In genomic region chr8:79382857-79383262, GRCm38 (mm10) we compare ENCODE assay signal across 8 mouse cellular contexts. TPM values are rescaled to one million over a fixed set of nuclear protein-coding genes. Genes with fewer than 3 reads are reported as not detected.
DNase-seq lines count a peak whose midpoint lies in the region; ATAC-seq lines count a peak whose summit lies in the region.

No protein-coding gene starts in this region.

- peak; percentile 33 for DNase-seq in hindbrain, embryonic 10.5 days (ENCODE audit: low spot score)
- DNase-seq in hindbrain, embryonic 14.5 days (ENCODE audit: low spot score), result no peak
- DNase-seq in embryonic facial prominence, embryonic 10.5 days (ENCODE audit: low spot score), result peak; percentile 30
- peak; percentile 31 for DNase-seq in hindbrain, embryonic 11.5 days (ENCODE audit: low spot score)
- no peak for DNase-seq in frontal cortex, postnatal 36 days (ENCODE audit: low spot score in 2 of 2)
- DNase-seq in cerebellum, adult 11-12 months, result no peak
- DNase-seq in thymus, postnatal 25 days, result no peak

- no peak for ATAC-seq in hindbrain, embryonic 14.5 days (ENCODE audit: low FRiP score)
- ATAC-seq in hindbrain, embryonic 11.5 days (ENCODE audit: low FRiP score), result peak; percentile 23; the same call in 1 of the 2 replicates
- ATAC-seq in megakaryocyte progenitor cell, adult 5-6 weeks (replicated peaks; ENCODE audit: poor library complexity), result peak; percentile 14; the same call in 1 of the 2 replicates

- 0 out of 2 replicates have a peak overlapping the region, but pooled peaks have one; percentile 6 for H3K4me3 ChIP-seq in hindbrain, embryonic 10.5 days
- no peak overlapping the region for H3K4me3 ChIP-seq in hindbrain, embryonic 14.5 days (replicated peaks; ENCODE audit: low read length)
- H3K4me3 ChIP-seq in embryonic facial prominence, embryonic 10.5 days, result no peak overlapping the region
- no peak overlapping the region for H3K4me3 ChIP-seq in hindbrain, embryonic 11.5 days (ENCODE audit: low read depth, low read length)

- no peak overlapping the region; the same call in 1 of the 2 replicates for H3K27ac ChIP-seq in hindbrain, embryonic 10.5 days
- no peak overlapping the region for H3K27ac ChIP-seq in hindbrain, embryonic 14.5 days
- peak overlapping the region; percentile 40; the same call in 1 of the 2 replicates for H3K27ac ChIP-seq in embryonic facial prominence, embryonic 10.5 days (replicated peaks)
- 0 out of 2 replicates have a peak overlapping the region, but pooled peaks have one; percentile 20 for H3K27ac ChIP-seq in hindbrain, embryonic 11.5 days (ENCODE audit: low read depth, low read length)

- H3K36me3 ChIP-seq in hindbrain, embryonic 10.5 days, result peaks cover 16% of the 10 kb centered on the region
- H3K36me3 ChIP-seq in hindbrain, embryonic 14.5 days (replicated peaks; ENCODE audit: control insufficient read depth, insufficient read depth), result no peaks in the 10 kb centered on the region
- H3K36me3 ChIP-seq in embryonic facial prominence, embryonic 10.5 days (replicated peaks), result peaks cover 18% of the 10 kb centered on the region
- no peaks in the 10 kb centered on the region for H3K36me3 ChIP-seq in hindbrain, embryonic 11.5 days (ENCODE audit: control insufficient read depth, insufficient read depth, low read length)

- no peak overlapping the region for H3K4me2 ChIP-seq in hindbrain, embryonic 14.5 days (replicated peaks)
- H3K4me2 ChIP-seq in hindbrain, embryonic 11.5 days (replicated peaks; ENCODE audit: low read depth, low read length), result no peak overlapping the region

- 0 out of 2 replicates have a peak, but pooled peaks cover 3% of the 10 kb centered on the region for H3K9me3 ChIP-seq in hindbrain, embryonic 10.5 days
- no peaks in the 10 kb centered on the region for H3K9me3 ChIP-seq in hindbrain, embryonic 14.5 days (ENCODE audit: control insufficient read depth, low read length)
- H3K9me3 ChIP-seq in embryonic facial prominence, embryonic 10.5 days, result no peaks in the 10 kb centered on the region
- no peaks in the 10 kb centered on the region for H3K9me3 ChIP-seq in hindbrain, embryonic 11.5 days (ENCODE audit: control insufficient read depth, low read length)

- peaks cover 69% of the 10 kb centered on the region for H3K4me1 ChIP-seq in hindbrain, embryonic 10.5 days (replicated peaks)
- H3K4me1 ChIP-seq in hindbrain, embryonic 14.5 days (replicated peaks; ENCODE audit: control insufficient read depth, insufficient read depth, low read length), result peaks cover 40% of the 10 kb centered on the region
- H3K4me1 ChIP-seq in embryonic facial prominence, embryonic 10.5 days, result peaks cover 72% of the 10 kb centered on the region
- peaks cover 6% of the 10 kb centered on the region for H3K4me1 ChIP-seq in hindbrain, embryonic 11.5 days (replicated peaks; ENCODE audit: control insufficient read depth, insufficient read depth, low read length)

- H3K9ac ChIP-seq in hindbrain, embryonic 14.5 days, result no peak overlapping the region
- H3K9ac ChIP-seq in hindbrain, embryonic 11.5 days (ENCODE audit: low read depth, low read length), result no peak overlapping the region

- H3K27me3 ChIP-seq in hindbrain, embryonic 10.5 days (ENCODE audit: insufficient read depth, poor library complexity, severe bottlenecking), result no peaks in the 10 kb centered on the region
- H3K27me3 ChIP-seq in hindbrain, embryonic 14.5 days (ENCODE audit: control insufficient read depth, insufficient read depth, low read length), result no peaks in the 10 kb centered on the region
- no peaks in the 10 kb centered on the region for H3K27me3 ChIP-seq in embryonic facial prominence, embryonic 10.5 days (replicated peaks; ENCODE audit: low read depth, poor library complexity, severe bottlenecking)
- no peaks in the 10 kb centered on the region for H3K27me3 ChIP-seq in hindbrain, embryonic 11.5 days (ENCODE audit: control insufficient read depth, insufficient read depth, low read length)

- WGBS in hindbrain, embryonic 10.5 days, result 11% methylated on average over 8 of the region's 8 CpGs
- 17% methylated on average over 8 of the region's 8 CpGs for WGBS in hindbrain, embryonic 14.5 days
- WGBS in embryonic facial prominence, embryonic 10.5 days, result 7% methylated on average over 8 of the region's 8 CpGs
- 18% methylated on average over 8 of the region's 8 CpGs for WGBS in hindbrain, embryonic 11.5 days

RNA-seq across cellular contexts. Expression of gene Smad1, which starts 16.5 kb away (rescaled TPM):
- polyA plus RNA-seq in hindbrain, embryonic 10.5 days (2016; fragmentation: Nextera tagmentation; extraction: Ambion mirVana), result 41.5 and 45.9 TPM in 2 replicates
- 75.5 and 84.3 TPM in 2 replicates for polyA plus RNA-seq in hindbrain, embryonic 14.5 days (2014; fragmentation: Nextera tagmentation; extraction: Ambion mirVana)
- polyA plus RNA-seq in embryonic facial prominence, embryonic 10.5 days (2016; fragmentation: Nextera tagmentation; extraction: Ambion mirVana), result 41.5 and 42.8 TPM in 2 replicates
- polyA plus RNA-seq in hindbrain, embryonic 11.5 days (2014; fragmentation: Nextera tagmentation; extraction: Ambion mirVana), result 62.6 and 73.4 TPM in 2 replicates
- 12.7 and 15.2 TPM in 2 replicates for total RNA-seq in megakaryocyte progenitor cell, adult 5-6 weeks (2015)
- 12.0 and 15.2 TPM in 2 replicates for total RNA-seq in megakaryocyte progenitor cell, adult 5-6 weeks (2017)

Comparison
In these comparisons a context has a peak if more than half of its experiments do, and no peak if none do; other contexts are left out.
1. DNase-seq: peak in hindbrain, embryonic 10.5 days (single experiment), embryonic facial prominence, embryonic 10.5 days (single experiment) and hindbrain, embryonic 11.5 days (single experiment); none in hindbrain, embryonic 14.5 days (single experiment), frontal cortex, postnatal 36 days (0 of 2), cerebellum, adult 11-12 months (single experiment) and thymus, postnatal 25 days (single experiment).
2. H3K27ac ChIP-seq: peak in embryonic facial prominence, embryonic 10.5 days (single experiment) and hindbrain, embryonic 11.5 days (single experiment); none in hindbrain, embryonic 10.5 days (single experiment) and hindbrain, embryonic 14.5 days (single experiment).